In the genomic region with DNA sequence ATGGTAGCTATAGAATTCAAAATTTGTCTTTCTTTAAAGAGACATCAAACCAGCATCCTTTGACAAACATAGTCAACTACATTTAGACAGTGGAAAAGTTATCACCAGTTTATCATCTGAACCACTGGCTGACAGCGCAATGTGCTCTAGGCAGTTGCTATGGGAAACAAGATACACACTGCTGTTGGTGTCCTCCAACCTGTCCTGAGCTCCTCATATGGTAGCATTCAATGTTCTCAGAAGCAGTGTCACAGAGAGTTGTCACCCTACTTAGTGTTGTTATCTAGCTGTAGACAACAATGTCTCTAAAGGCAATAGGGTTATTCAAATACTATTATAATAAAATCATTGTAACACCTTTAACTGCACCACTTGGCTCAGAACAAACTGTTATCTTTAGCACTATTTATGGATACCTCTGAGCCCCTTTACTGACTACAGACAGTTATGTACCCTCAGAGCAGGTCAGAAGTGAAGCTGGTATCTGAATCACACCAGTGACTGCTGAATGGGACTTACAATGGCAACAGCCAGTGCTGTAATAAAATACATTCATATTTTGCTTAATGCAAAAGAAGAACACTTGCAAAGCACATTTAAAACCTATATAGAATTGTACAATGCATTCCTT, we compare ENCODE assay signal across 24 mouse cellular contexts.
DNase-seq lines count a peak whose midpoint lies in the region; ATAC-seq and TF ChIP-seq lines count a peak whose summit lies in the region.
"Had no signal": no experiment of that assay in that cellular context is flagged by ENCODE, and none has a peak within 500 bp of the region (broad histone marks: within the 10 kb centered on the region; RNA-seq: fewer than 3 reads in every experiment).

No protein-coding gene starts in this region.

- 61% methylated on average over 1 of the region's 1 CpGs for WGBS in heart, embryonic 11.5 days (ENCODE audit: insufficient replicate concordance)
- 37% methylated on average over 1 of the region's 1 CpGs for WGBS in heart, embryonic 13.5 days
- 33% methylated on average over 1 of the region's 1 CpGs for WGBS in heart, embryonic 15.5 days
- 28% methylated on average over 1 of the region's 1 CpGs for WGBS in heart, postnatal 0 days

- H3K4me1 ChIP-seq in heart, embryonic 11.5 days (ENCODE audit: control insufficient read depth, insufficient read depth, low read length), result 0 out of 2 replicates have a peak, but pooled peaks cover 3% of the 10 kb centered on the region
- 0 out of 2 replicates have a peak, but pooled peaks cover 4% of the 10 kb centered on the region for H3K4me1 ChIP-seq in heart, embryonic 13.5 days
- H3K4me1 ChIP-seq in heart, embryonic 15.5 days (replicated peaks), result no peaks in the 10 kb centered on the region
- H3K4me1 ChIP-seq in heart, postnatal 0 days (ENCODE audit: control insufficient read depth, insufficient read depth), result 0 out of 2 replicates have a peak, but pooled peaks cover 4% of the 10 kb centered on the region
- H3K4me1 ChIP-seq: embryonic facial prominence, embryonic 13.5 days; embryonic facial prominence, embryonic 15.5 days; forebrain, embryonic 10.5 days; forebrain, embryonic 12.5 days had no signal

- H3K9me3 ChIP-seq in heart, embryonic 11.5 days (replicated peaks; ENCODE audit: control insufficient read depth, low read length), result no peaks in the 10 kb centered on the region
- H3K9me3 ChIP-seq in heart, embryonic 13.5 days, result no peaks in the 10 kb centered on the region
- no peaks in the 10 kb centered on the region for H3K9me3 ChIP-seq in heart, embryonic 15.5 days (replicated peaks)
- no peaks in the 10 kb centered on the region for H3K9me3 ChIP-seq in heart, postnatal 0 days (replicated peaks; ENCODE audit: control insufficient read depth, low read length)
- H3K9me3 ChIP-seq: embryonic facial prominence, embryonic 13.5 days; embryonic facial prominence, embryonic 15.5 days; forebrain, embryonic 10.5 days; forebrain, embryonic 12.5 days had no signal

- peak; percentile 59; the same call in 1 of the 2 replicates for ATAC-seq in heart, embryonic 11.5 days (replicated peaks; ENCODE audit: insufficient number of reproducible peaks, low FRiP score, low TSS enrichment)
- peak; percentile 70; the same call in 1 of the 2 replicates for ATAC-seq in heart, embryonic 13.5 days (ENCODE audit: extremely low read depth, insufficient number of reproducible peaks, low FRiP score, low TSS enrichment)
- ATAC-seq in heart, embryonic 15.5 days (replicated peaks; ENCODE audit: insufficient number of reproducible peaks, insufficient read depth, low FRiP score, low read depth), result peak; percentile 82
- ATAC-seq in heart, postnatal 0 days (ENCODE audit: insufficient read depth, low read depth), result peak; percentile 82
- ATAC-seq: forebrain, embryonic 14.5 days had no signal

- peak overlapping the region; percentile 38 for H3K27ac ChIP-seq in heart, embryonic 11.5 days (ENCODE audit: low read depth, low read length)
- H3K27ac ChIP-seq in heart, embryonic 13.5 days (replicated peaks), result peak overlapping the region; percentile 68
- H3K27ac ChIP-seq in heart, embryonic 15.5 days, result peak overlapping the region; percentile 61
- H3K27ac ChIP-seq in heart, postnatal 0 days (ENCODE audit: low read depth), result peak overlapping the region; percentile 39
- H3K27ac ChIP-seq: embryonic facial prominence, embryonic 13.5 days; embryonic facial prominence, embryonic 15.5 days; forebrain, embryonic 10.5 days; forebrain, embryonic 12.5 days had no signal

- no peaks in the 10 kb centered on the region for H3K36me3 ChIP-seq in heart, embryonic 11.5 days (ENCODE audit: control insufficient read depth, insufficient read depth, low read length)
- no peaks in the 10 kb centered on the region for H3K36me3 ChIP-seq in heart, embryonic 13.5 days
- H3K36me3 ChIP-seq in heart, embryonic 15.5 days, result no peaks in the 10 kb centered on the region
- no peaks in the 10 kb centered on the region for H3K36me3 ChIP-seq in heart, postnatal 0 days (replicated peaks; ENCODE audit: control insufficient read depth, insufficient read depth, low read length)
- H3K36me3 ChIP-seq: embryonic facial prominence, embryonic 13.5 days; embryonic facial prominence, embryonic 15.5 days; forebrain, embryonic 10.5 days; forebrain, embryonic 12.5 days had no signal

- no peak overlapping the region for H3K9ac ChIP-seq in heart, embryonic 11.5 days (ENCODE audit: low read depth, low read length)
- no peak overlapping the region for H3K9ac ChIP-seq in heart, embryonic 13.5 days
- H3K9ac ChIP-seq in heart, embryonic 15.5 days, result no peak overlapping the region
- no peak overlapping the region for H3K9ac ChIP-seq in heart, postnatal 0 days (replicated peaks; ENCODE audit: low read depth, low read length)
- H3K9ac ChIP-seq: embryonic facial prominence, embryonic 13.5 days; embryonic facial prominence, embryonic 15.5 days; forebrain, embryonic 12.5 days had no signal

- no peak overlapping the region for H3K4me2 ChIP-seq in heart, embryonic 11.5 days
- no peak overlapping the region for H3K4me2 ChIP-seq in heart, embryonic 13.5 days
- no peak overlapping the region for H3K4me2 ChIP-seq in heart, embryonic 15.5 days
- H3K4me2 ChIP-seq in heart, postnatal 0 days (ENCODE audit: low read depth, low read length), result 0 out of 2 replicates have a peak overlapping the region, but pooled peaks have one; percentile 9
- H3K4me2 ChIP-seq: embryonic facial prominence, embryonic 13.5 days; embryonic facial prominence, embryonic 15.5 days; forebrain, embryonic 12.5 days had no signal

- no peak for TF ChIP-seq CTCF in heart, postnatal 0 days (IDR thresholded peaks at IDR 0.05; ENCODE audit: low read depth)

- intact Hi-C loops in heart, postnatal 25 days (cut with DNase I), result no loop called here
- intact Hi-C loops in heart, postnatal 36 days (cut with DNase I), result no loop called here

- no peaks in the 10 kb centered on the region for H3K27me3 ChIP-seq in heart, embryonic 11.5 days (ENCODE audit: control insufficient read depth, insufficient read depth, low read length)
- no peaks in the 10 kb centered on the region for H3K27me3 ChIP-seq in heart, embryonic 13.5 days (replicated peaks)
- H3K27me3 ChIP-seq in heart, embryonic 15.5 days, result no peaks in the 10 kb centered on the region
- no peaks in the 10 kb centered on the region for H3K27me3 ChIP-seq in heart, postnatal 0 days (ENCODE audit: control insufficient read depth, insufficient read depth, low read length)
- H3K27me3 ChIP-seq: embryonic facial prominence, embryonic 13.5 days; embryonic facial prominence, embryonic 15.5 days; forebrain, embryonic 12.5 days had no signal

- TF ChIP-seq EP300 in heart, postnatal 0 days (IDR thresholded peaks at IDR 0.05; ENCODE audit: low read depth), result no peak; the same call in 1 of the 2 replicates

- DNase-seq in heart, postnatal 4 days, result no peak
- DNase-seq in heart, postnatal 25 days (ENCODE audit: low spot score), result no peak
- no peak for DNase-seq in heart, adult 11 months
- peak; percentile 57 for DNase-seq in heart, postnatal 0 days (ENCODE audit: low spot score)
- no peak for DNase-seq in heart, postnatal 36 days
- DNase-seq: adrenal gland, adult 2 months; adrenal gland, postnatal 10 days; adrenal gland, postnatal 25 days; cerebellum, adult 11 months; cerebellum, adult 18-20 months; cerebellum, adult 8-10 months; cerebellum, adult 9-11 months; cerebellum, postnatal 14 days; cerebellum, postnatal 36 days; embryo, embryonic 11 days had no signal

- no peak overlapping the region for H3K4me3 ChIP-seq in heart, embryonic 11.5 days (ENCODE audit: low read depth, low read length)
- no peak overlapping the region for H3K4me3 ChIP-seq in heart, embryonic 13.5 days
- no peak overlapping the region for H3K4me3 ChIP-seq in heart, embryonic 15.5 days
- no peak overlapping the region for H3K4me3 ChIP-seq in heart, postnatal 0 days (ENCODE audit: low read depth, low read length)
- H3K4me3 ChIP-seq: embryonic facial prominence, embryonic 13.5 days; embryonic facial prominence, embryonic 15.5 days; erythroblast, embryonic 14.5 days; forebrain, embryonic 10.5 days; forebrain, embryonic 12.5 days had no signal
